Mouse (Mus musculus) embryonic fibroblast, embryonic 13.5 days (primary cell): ENCODE measurements around the gene Aff3.

ENCODE experiments used
- CTCF ChIP-seq: IDR thresholded peaks from 2 replicates; pipeline ENCODE4 v1.5.1; 2011; ENCODE audit warnings: mild to moderate bottlenecking, control low read depth, low read length, moderate library complexity, borderline replicate concordance; ENCODE audit not compliant: insufficient read depth
- POLR2A ChIP-seq: IDR thresholded peaks from 2 replicates; pipeline ENCODE4 v1.6.1; 2011; ENCODE audit warnings: low read depth, mild to moderate bottlenecking, control low read depth, low read length, moderate library complexity

GRCm38 (mm10) chr1:38230041-38230440 is 434.7 kb downstream of the Aff3 start:
- TF ChIP-seq CTCF (no peak), POLR2A (no peak)
